Mouse (Mus musculus) B cell, adult 2 months (primary cell): ENCODE measurements around the gene Zbtb22.
A peak's percentile ranks its signal among the peaks of the same experiment; 100 is the strongest.

Experiments used
- DNase-seq, 2 experiments: peaks; one replicate each; pipeline ENCODE4 v3.0.0; 2022

Gene Zbtb22

DNA sequence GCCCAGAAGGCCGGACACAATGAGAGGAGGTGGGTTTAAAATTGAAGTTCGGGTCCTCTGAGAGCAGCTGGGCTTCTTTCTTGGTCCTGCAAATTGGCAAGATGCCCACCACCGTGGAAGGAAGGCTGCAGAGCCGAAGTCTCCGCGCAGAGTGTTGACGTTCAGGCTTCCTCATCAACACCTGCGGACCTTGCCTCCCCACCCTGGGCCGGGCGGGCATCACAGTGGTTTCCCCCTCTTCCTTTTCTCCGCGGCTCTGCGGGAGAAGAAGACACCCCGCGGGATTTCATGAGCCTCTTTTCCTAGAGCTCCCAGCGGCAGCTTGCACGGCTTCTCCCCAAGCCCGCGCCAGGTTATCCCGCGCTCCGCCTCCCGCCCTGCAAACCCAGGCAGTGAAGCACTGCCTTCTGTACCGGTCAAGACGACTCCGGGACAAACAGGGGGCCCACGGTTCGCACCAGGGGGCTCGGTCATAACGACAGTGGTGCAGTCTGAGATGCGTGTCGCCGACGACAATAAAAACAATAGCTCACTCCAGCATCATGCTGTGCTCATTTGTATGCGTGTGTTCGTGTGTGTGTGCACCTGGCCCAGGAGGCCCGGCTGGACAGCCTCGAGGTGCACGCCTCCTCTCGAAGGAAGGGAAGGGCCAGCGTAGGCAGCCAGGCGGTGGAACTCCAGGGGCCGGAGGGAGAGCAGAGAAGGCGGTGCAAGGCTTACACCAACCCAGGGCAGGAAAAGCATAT, 7.2 kb upstream of the Zbtb22 start:
- peak; percentile 45 to 52 for DNase-seq

DNA sequence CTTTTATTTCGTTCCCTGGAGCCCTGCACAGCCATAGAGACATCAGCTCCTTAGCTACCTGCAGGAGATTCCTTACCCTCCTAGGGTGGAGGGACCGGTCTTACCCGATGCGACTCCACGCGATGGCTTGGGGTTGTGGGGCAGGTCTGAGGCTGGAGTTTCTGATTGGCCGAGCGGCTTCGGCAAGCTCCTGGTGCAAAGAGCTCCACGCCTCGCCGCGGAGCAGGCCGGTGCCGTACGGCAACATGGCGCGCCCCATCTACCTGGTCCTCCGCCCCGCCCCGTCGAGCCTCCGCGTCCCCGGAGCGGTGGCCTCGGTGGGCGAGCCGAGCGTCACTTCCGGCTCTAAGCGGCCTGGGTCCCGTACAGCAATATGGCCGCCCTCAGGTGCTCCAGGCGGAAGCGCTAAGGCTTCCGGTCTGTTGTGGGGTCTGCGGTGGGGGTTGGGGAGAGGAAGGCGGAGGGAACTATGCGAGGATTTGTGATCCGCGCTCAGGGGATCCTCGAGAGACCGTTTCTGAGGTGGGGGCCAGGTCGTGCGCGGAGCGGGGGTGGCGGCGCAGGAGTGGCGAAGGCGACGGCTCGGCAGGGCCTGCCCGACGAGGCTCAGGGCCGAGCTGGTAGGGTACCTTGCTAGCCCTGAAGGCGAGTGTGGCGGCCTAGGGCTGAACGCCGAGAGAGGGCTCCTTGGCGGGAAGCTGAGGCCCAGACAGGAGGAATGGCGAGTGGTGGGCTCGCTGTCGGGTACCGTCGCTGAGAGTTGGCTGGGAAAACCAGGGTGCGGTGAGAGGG, 6.4 kb upstream of the Zbtb22 start, which contains the start of gene Daxx:
TSS of gene Daxx (plus strand) at position 338 of the 792 bp plus-strand sequence.
- peak; percentile 98 to 99 for DNase-seq

DNA sequence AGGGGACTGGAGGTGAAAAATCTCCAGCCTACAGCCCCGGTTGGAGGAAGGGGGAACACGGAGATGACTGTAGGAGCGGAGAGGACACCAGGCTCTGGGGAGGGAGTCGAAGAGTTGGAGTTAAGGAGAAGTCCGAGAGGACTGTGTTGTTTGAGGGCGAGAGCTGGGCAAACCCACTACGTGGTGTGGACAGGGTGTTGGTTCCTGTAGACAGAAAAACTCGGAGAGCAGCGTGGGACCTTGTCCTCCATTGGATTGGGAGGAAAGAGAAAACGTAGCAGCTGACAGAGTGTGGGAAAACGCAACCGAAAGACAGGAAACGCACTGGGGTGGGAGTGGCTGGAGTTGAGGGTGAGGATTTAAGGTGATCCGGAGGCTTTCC, 5.8 kb upstream of the Zbtb22 start:
- DNase-seq = no peak

DNA sequence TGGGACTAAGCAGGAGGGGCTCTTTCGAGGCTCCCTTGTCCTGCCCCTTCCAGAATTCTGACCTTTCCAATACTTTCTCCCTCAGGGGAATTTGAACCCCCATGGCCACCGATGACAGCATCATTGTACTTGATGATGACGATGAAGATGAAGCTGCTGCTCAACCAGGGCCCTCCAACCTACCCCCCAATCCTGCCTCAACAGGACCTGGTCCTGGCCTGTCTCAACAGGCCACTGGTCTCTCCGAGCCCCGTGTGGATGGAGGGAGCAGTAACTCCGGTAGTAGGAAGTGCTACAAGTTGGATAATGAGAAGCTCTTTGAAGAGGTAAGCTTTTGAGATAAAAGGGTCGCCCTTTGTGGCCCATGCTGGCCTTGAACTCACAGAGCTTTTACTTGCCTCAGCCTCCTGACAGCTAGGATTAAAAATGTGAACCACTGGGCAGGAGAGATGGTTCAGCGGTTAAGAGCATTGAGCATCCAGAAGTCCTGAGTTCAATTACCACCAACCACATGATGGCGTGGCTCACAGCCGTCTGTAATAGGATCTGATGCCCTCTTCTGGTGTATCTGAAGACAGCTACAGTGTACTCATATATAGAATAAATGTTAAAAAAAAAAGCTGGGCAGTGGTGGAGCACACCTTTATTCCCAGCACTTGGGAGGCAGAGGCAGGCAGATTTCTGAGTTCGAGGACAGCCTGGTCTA, 5.2 kb upstream of the Zbtb22 start:
- DNase-seq = peak; percentile 42 to 53

DNA sequence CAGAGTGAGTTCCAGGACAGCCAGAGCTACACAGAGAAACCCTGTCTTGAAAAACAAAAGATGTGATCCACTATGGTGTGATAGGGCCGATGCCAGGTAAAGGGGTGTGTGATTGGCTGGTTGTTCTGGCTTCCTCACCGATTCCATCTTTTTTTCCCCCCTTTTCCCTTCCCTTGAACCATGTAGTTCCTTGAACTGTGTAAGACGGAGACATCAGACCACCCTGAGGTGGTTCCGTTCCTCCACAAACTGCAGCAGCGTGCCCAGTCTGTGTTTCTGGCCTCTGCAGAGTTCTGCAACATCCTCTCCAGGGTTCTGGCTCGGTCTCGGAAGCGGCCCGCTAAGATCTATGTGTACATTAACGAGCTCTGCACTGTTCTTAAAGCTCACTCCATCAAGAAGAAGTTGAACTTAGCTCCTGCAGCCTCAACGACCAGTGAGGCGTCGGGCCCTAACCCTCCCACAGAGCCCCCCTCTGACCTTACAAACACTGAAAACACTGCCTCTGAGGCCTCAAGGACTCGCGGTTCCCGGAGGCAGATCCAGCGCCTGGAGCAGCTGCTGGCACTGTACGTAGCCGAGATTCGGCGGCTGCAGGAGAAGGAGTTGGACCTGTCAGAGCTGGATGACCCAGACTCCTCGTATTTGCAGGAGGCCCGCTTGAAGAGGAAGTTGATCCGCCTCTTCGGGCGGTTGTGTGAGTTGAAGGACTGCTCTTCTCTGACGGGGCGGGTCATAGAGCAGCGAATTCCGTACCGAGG, 4.5 kb upstream of the Zbtb22 start:
- DNase-seq = no peak

DNA sequence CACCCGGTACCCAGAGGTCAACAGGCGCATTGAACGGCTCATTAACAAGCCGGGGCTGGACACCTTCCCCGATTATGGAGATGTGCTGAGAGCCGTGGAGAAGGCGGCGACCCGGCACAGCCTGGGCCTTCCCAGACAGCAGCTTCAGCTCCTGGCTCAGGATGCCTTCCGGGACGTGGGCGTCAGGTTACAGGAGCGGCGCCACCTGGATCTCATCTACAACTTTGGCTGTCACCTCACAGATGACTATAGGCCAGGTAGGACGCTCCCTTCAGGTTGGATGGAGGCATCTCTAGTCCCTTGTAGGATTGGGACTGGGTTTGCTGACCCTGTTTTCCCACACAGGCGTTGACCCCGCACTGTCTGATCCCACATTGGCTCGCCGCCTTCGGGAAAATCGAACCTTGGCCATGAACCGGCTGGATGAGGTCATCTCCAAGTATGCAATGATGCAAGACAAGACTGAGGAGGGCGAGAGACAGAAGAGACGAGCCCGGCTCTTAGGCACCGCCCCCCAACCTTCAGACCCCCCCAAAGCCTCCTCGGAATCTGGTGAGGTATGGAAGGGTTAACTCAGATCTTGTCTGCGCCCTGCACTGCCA, 3.8 kb upstream of the Zbtb22 start:
- DNase-seq = no peak

DNA sequence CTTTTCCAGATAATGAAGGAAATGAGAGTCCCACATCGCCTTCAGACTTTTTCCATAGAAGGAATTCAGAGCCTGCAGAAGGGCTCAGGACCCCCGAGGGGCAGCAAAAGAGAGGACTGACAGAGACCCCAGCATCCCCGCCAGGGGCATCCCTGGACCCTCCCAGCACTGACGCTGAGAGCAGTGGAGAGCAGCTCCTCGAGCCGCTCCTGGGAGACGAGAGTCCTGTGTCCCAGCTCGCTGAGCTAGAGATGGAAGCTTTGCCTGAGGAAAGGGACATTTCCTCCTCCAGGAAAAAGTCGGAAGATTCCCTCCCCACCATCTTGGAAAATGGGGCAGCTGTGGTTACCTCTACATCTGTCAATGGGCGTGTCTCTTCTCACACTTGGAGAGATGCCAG, 2.4 kb upstream of the Zbtb22 start:
- no peak for DNase-seq

DNA sequence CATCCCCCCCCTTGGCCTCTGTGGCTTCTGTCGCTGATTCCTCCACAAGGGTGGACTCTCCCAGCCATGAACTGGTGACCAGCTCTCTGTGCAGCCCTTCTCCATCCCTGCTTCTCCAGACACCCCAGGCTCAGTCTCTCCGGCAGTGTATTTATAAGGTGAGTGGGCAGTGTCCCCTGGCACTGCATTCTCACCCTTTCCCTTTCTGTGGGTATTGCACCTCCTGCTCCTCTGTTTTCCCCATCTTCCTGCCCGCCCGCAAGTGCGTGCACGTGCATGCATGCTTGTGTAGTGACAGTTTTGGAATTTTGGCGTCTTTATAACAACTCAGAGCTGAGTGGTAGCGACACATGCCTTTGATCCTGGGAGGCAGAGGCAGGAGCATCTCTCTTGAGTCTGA, 1.8 kb upstream of the Zbtb22 start:
- no peak for DNase-seq

DNA sequence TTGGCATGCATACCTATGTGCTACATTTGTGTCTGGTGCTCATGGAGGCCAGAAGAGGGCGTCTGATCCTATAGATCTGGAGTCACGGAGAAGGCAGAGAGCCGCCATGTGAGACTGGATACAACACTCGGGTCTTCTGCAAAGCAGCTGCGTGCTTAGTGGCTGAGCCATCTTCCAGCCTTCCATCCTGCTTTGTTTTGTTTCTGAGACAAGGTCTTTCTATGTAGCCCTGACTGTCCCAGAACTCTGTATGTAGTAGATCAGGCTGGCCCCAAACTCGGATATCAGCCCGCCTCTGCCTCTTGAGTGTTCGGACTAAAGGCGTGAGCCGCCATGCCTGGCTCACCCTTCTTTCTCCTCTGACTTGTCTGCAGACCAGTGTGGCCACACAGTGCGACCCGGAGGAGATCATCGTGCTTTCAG, 724 bp upstream of the Zbtb22 start:
- no peak for DNase-seq

DNA sequence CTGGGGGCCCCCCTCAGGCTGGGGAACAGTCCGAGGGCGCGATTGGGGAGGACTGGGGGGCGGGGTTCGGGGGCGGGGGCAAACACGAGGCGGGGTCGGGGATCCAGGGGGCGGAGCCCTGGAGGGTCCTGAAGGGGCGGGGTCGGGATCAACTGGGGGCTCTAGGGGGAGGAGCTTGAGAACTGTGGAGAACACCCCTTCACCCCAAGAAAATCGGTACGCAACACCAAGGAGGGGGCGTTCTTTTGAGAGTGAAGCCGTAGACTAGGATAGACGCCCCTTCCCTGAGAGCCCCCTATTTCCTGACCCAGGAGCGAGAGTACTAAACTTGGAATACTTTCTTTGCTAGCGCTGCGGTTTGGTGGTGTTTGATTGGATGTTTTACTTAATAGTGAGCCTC, 590 bp downstream of the Zbtb22 start:
- DNase-seq = no peak

DNA sequence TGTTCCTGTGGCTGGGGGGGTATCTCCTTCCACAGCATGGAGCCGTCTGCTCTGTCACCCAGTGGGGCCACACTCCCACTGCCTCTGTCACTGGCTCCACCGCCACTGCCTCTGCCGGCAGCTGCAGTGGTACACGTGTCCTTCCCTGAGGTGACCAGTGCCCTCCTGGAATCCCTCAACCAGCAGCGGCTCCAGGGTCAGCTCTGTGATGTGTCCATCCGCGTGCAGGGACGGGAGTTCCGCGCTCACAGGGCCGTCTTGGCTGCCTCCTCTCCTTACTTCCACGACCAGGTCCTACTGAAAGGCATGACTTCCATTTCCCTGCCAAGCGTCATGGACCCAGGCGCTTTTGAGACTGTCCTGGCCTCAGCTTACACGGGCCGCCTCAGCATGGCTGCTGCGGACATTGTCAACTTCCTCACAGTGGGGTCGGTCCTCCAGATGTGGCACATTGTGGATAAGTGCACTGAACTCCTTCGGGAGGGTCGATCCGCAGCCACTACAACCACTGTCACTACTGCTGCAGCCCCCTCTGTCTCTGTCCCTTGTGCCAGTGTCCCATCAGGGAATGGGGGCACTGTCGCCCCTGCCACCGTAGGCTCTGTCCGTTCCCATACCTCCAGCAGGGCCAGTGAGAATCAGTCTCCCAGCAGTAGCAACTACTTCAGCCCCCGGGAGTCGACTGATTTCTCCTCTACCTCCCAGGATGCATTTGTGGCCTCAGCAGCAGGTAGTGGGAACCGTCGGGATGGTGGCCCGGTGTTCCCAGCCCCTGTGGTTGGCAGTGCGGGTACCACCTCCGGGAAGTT, 1.3 kb downstream of the Zbtb22 start:
- no peak for DNase-seq

DNA sequence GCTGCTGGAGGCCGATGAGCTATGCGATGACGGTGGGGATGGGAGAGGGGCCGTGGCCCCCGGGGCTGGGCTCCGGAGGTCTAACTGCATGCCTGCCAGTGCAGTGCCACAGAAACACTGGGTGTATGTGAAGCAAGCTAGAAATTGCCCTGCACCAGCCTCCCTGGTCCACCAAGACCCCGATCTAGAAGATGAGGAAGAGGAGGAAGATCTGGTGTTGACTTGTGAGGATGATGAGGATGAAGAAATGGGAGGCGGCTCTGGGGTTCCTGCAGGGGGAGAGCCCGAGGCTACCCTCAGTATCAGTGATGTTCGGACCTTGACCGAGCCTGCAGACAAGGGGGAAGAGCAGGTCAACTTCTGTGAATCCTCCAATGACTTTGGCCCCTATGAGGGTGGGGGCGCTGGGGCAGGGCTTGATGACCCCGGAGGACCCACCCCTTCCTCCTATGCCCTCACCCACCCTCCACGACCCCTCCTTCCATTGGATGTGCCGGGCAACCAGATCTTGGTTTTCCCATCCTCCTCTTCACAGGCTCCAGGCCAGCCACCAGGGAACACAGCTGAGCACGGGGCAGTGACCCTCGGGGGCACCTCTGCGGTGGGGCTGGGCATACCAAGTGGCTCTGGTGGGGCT, 2.1 kb downstream of the Zbtb22 start:
- DNase-seq = no peak

DNA sequence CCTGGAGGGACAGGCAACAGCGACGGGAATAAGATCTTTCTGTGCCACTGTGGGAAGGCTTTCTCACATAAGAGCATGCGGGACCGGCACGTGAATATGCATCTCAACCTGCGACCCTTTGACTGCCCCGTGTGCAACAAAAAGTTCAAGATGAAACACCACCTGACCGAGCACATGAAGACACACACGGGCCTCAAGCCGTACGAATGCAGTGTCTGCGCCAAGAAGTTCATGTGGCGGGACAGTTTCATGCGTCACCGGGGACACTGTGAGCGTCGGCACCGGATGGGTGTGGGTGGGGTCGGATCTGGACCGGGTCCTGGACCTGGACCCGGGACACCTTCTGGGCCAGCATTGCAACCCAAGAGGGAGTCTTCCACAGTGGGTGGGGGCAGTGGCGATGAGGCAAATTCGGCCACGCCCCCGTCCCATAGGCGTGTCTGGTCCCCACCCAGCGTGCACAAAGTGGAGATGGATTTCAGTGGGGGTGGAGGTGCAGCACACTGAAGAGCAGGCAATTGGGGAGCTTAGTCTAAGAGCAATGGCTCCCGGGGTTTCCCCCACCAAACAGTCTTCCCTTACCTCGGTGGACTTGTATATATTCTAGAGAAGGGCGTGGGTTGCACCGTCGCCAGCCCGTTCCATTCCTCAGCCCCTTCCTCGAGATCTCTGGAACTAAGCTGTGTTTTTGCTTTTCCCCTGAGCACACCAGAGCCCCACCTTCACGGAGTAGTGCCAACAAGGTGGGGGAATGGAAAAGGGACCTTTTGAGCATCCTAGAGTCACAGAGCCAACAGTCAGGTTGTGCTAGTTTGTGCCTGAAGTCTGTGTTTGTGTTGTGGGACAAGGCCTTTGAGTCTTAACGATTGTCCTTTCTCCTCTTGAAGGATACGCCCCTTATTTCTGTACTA, 2.8 kb downstream of the Zbtb22 start:
- peak in 1 of 2 experiments; percentile 29 for DNase-seq

DNA sequence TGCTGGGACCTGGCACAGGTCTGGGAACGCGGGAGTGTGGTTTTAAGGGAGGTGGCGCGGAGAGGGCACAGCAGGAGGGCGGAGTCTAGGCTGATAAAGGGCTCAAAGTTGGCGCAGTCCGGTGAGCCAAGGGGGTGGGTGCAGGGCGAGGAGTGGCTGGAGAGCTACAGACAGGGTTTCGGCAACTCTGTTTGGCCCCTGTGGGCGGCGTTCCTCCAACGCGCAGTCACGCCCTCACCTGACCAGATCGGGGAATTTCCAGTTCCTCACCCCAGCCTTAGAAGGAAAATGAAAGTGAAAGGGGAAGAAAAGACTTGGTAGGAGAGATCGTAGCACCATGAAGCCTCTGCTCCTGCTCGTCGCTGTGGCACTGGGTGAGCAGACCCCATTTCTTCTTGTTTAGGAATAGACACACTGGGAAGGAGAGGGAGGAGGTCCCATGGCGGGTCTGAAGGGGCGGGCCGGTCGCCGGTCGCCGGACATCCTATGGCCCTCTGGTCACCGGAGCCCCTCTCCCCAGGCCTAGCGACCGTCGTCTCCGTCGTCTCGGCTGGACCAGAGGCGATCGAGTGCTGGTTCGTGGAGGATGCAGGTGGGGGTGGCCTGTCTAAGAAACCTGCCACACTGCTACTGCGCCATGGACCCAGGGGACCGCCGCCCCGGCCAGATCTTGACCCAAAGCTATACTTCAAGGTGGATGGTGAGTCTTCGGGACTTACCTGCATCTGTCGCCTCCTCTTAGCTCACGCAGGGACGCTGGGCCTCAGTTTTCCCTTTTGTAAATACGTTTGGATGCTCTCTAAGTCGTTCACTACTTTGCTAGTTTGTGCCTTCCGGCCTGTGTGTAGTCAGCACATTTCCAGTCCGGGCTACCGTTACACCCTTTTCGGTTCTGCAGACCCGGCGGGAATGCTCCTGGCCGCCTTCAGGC, 3.9 kb downstream of the Zbtb22 start:
- DNase-seq = peak; percentile 89 to 93

DNA sequence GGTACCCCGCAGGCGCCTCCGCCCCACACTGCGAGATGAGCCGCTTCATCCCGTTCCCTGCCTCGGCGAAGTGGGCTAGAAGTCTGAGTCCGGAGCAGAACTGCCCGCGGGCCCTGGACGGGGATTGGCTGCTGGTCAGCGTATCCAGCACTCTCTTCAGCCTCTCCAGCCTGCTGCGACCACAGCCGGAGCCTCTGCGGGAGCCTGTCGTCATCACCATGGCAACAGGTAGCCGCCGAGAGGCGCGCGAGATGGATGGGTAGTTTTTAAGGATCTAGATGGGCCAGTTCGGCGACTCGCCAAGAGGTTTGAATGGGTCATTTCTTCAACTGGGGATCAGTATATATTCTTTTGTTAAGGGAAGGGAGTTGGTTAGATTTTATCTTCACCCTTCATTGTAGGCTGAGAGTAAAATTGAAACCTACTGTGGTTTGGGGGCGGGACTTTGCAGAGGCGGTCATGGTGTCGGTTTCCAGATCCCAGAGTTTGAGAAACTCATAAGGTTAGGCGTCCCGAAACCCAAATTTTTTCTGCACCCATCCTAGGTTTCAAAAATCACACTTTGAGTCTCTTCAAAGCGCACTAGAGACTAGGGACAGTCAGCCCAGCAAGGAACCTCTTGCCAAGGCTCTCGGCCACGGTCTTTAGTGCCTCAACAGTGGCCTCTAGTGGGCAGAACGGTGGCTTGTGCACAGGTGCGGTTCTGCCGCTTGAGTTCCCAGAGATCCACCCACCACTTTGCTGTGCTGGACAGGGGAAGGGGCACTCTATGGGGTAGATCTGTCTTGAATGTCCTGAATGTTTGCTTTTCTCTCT, 4.8 kb downstream of the Zbtb22 start:
- peak; percentile 90 to 91 for DNase-seq

DNA sequence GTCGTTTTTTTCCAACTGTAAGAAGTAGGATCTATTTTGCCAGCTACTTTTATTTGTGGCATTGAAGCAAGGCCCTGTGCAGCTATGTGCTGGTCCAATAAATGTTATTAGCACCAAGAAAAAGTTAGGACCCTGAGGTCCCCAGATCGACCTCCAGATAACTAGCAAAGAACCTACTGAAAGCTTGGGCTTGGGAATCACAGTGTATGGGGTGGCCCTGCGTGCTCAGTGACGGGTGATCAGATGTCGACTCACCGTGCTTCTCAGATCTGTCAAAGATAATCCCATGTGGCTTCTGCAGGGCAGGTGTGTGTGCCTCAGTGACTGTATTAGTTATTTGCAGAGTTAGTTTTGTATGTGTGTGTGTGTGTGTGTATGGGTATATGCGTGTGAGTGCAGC, 5.7 kb downstream of the Zbtb22 start:
- no peak for DNase-seq

DNA sequence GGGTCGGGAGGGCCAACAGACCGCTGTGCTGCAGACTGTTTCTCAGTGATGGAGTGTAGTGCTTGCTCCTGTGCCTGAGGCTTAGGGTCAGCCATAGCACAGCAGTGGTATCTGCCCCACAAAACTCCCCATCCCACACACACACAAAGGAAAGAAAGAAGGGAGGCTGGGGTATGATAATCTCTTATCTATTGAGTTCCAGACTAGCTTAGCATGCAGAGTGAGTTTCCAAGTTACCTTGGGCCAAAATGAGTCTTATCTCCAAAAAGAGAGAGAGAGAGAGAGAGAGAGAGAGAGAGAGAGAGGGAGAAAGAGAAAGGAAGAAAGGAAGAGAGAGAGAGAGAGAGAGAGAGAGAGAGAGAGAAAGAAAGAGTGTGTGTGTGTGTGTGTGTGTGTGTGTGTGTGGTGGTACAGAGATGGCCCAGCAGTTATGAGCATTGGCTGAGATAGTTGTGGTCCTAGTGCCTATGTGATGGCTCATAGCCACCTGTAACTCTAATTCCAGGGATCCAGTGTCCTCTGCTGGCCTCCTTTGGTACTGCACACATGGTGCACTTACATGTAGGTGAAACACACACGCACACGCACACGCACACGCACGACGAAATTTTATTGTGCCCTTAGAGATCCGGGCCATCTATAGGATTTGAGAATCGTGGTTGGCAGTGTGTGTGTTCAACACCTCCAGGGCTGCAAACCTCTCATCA, 9.0 kb downstream of the Zbtb22 start:
- DNase-seq = peak; percentile 83 to 84
